Mouse (Mus musculus) thymus, adult 2 months (tissue): Measurements from ENCODE around the gene Rln1. TPM values are rescaled to one million over a fixed set of nuclear protein-coding genes. Genes with fewer than 3 reads are reported as not detected.

ENCODE experiments used
- DNase-seq: peaks from one replicate; pipeline ENCODE4 v3.0.0; 2021
- H3K27ac ChIP-seq: fragments of 200-500 bp; 2 replicates; pipeline ENCODE4 v1.5.1; 2012; ENCODE audit warnings: low read length, control low read depth; ENCODE audit not compliant: control insufficient read depth, insufficient read depth
- H3K27me3 ChIP-seq: fragments of 200-500 bp; 2 replicates; pipeline ENCODE4 v1.6.1; 2012; ENCODE audit warnings: mild to moderate bottlenecking, low read length, moderate library complexity, mixed read lengths; ENCODE audit not compliant: control insufficient read depth, insufficient read depth
- H3K36me3 ChIP-seq: fragments of 200-500 bp; 2 replicates; pipeline ENCODE4 v1.6.1; 2012; ENCODE audit warnings: mild to moderate bottlenecking, low read length, moderate library complexity; ENCODE audit not compliant: control insufficient read depth, insufficient read depth
- H3K4me1 ChIP-seq: fragments of 200-500 bp; replicated peaks from 2 replicates; pipeline ENCODE4 v1.6.1; 2012; ENCODE audit warnings: low read length; ENCODE audit not compliant: control insufficient read depth, insufficient read depth
- H3K4me3 ChIP-seq: fragments of 200-500 bp; 2 replicates; pipeline ENCODE4 v1.5.1; 2012; ENCODE audit warnings: mild to moderate bottlenecking, low read length, control low read depth, moderate library complexity; ENCODE audit not compliant: control insufficient read depth, insufficient read depth
- CTCF ChIP-seq: fragments of 200-500 bp; IDR thresholded peaks from 2 replicates; pipeline ENCODE4 v1.5.1; 2012; ENCODE audit warnings: mild to moderate bottlenecking, control low read depth, low read length, moderate library complexity, borderline replicate concordance; ENCODE audit not compliant: control insufficient read depth, poor library complexity, insufficient read depth; ENCODE audit errors: extremely low read depth
- POLR2A ChIP-seq: fragments of 200-500 bp; IDR thresholded peaks from 2 replicates; pipeline ENCODE4 v1.6.1; 2012; ENCODE audit warnings: mild to moderate bottlenecking, low read length, control low read depth, moderate library complexity; ENCODE audit not compliant: control insufficient read depth, poor library complexity, insufficient read depth; ENCODE audit errors: extremely low read depth
- WGBS: fragments of 180-500 bp; shearing (Covaris S2); methylation state at CpG from one replicate; pipeline ENCODE4 v1.1.7; 2018; 5-methylcytosine and 5-hydroxymethylcytosine counted together
- polyA plus RNA-seq: library from polyadenylated mRNA; depleted of rRNA; stranded (reverse); fragments of >200 nt; gene quantifications from 2 replicates; pipeline ENCODE4 v1.2.3, GENCODE M21; 2012

Rln1 gene
- polyA plus RNA-seq, 1 experiment, result 0.20 TPM

- Histone ChIP-seq H3K4me3 (no peak overlapping the region), H3K4me1 (no peaks in the 10 kb centered on the region)
Observed at GRCm38 (mm10) chr19:29344868-29345267, 10.4 kb upstream of the Rln1 start.

GRCm38 (mm10) chr19:29342281-29342680 is 7.8 kb upstream of the Rln1 start:
- Histone ChIP-seq H3K4me3 (no peak overlapping the region), H3K36me3 (no peaks in the 10 kb centered on the region), H3K4me1 (no peaks in the 10 kb centered on the region), H3K27me3 (no peaks in the 10 kb centered on the region), H3K27ac (no peak overlapping the region)
- TF ChIP-seq CTCF (no peak), POLR2A (no peak)
- WGBS, result 87% methylated on average over 6 of the region's 6 CpGs
- no peak for DNase-seq

More at GRCm38 (mm10) chr19:29344868-29345267, 10.4 kb upstream of the Rln1 start:
- DNase-seq, result no peak
- no peaks in the 10 kb centered on the region for H3K27me3 ChIP-seq
- TF ChIP-seq POLR2A, result no peak
- no peak for TF ChIP-seq CTCF
- no peak overlapping the region for H3K27ac ChIP-seq
- H3K36me3 ChIP-seq, result peaks cover 2% of the 10 kb centered on the region; the same call in 1 of the 2 replicates

GRCm38 (mm10) chr19:29341029-29341428 is 6.6 kb upstream of the Rln1 start:
- Histone ChIP-seq H3K27me3 (no peaks in the 10 kb centered on the region), H3K4me1 (no peaks in the 10 kb centered on the region), H3K36me3 (no peaks in the 10 kb centered on the region), H3K27ac (no peak overlapping the region), H3K4me3 (no peak overlapping the region)
- no peak for DNase-seq
- TF ChIP-seq CTCF (no peak), POLR2A (no peak)
- 14% methylated on average over 4 of the region's 4 CpGs for WGBS

- H3K36me3 ChIP-seq, result no peaks in the 10 kb centered on the region
- no peak overlapping the region for H3K27ac ChIP-seq
- peaks cover 11% of the 10 kb centered on the region; the same call in 1 of the 2 replicates for H3K27me3 ChIP-seq
- WGBS, result 99% methylated on average over 2 of the region's 2 CpGs
- no peaks in the 10 kb centered on the region; the same call in 1 of the 2 replicates for H3K4me1 ChIP-seq
- no peak overlapping the region for H3K4me3 ChIP-seq
- no peak for DNase-seq
- no peak for TF ChIP-seq CTCF
- TF ChIP-seq POLR2A, result no peak
Observed at GRCm38 (mm10) chr19:29336624-29337023, 2.2 kb upstream of the Rln1 start.

- Histone ChIP-seq H3K27me3 (no peaks in the 10 kb centered on the region), H3K27ac (no peak overlapping the region), H3K36me3 (no peaks in the 10 kb centered on the region), H3K4me3 (no peak overlapping the region), H3K4me1 (peaks cover 12% of the 10 kb centered on the region)
- 94% methylated on average over 13 of the region's 13 CpGs for WGBS
- DNase-seq, result no peak
- TF ChIP-seq CTCF (no peak), POLR2A (no peak)
Observed at GRCm38 (mm10) chr19:29326822-29327552, 7.5 kb downstream of the Rln1 start.

GRCm38 (mm10) chr19:29326396-29326795 is 8.1 kb downstream of the Rln1 start:
- Histone ChIP-seq H3K36me3 (no peaks in the 10 kb centered on the region), H3K4me1 (peaks cover 12% of the 10 kb centered on the region), H3K27ac (no peak overlapping the region), H3K4me3 (no peak overlapping the region), H3K27me3 (no peaks in the 10 kb centered on the region)
- no peak for TF ChIP-seq CTCF
- no peak for TF ChIP-seq POLR2A
- WGBS, result 97% methylated on average over 4 of the region's 4 CpGs
- no peak for DNase-seq

- 85% methylated on average over 9 of the region's 9 CpGs for WGBS
- H3K27ac ChIP-seq, result no peak overlapping the region
- DNase-seq, result no peak
- peaks cover 12% of the 10 kb centered on the region for H3K4me1 ChIP-seq
- TF ChIP-seq POLR2A (no peak), CTCF (no peak)
- no peaks in the 10 kb centered on the region for H3K36me3 ChIP-seq
- H3K4me3 ChIP-seq, result no peak overlapping the region
- H3K27me3 ChIP-seq, result no peaks in the 10 kb centered on the region
Observed at GRCm38 (mm10) chr19:29325852-29326180, 8.7 kb downstream of the Rln1 start.
